Mouse (Mus musculus) cortical plate, adult 2 months (tissue): Measurements from ENCODE around the gene Cbx4.

ENCODE experiments used
- CTCF ChIP-seq: fragments of 200-500 bp; IDR thresholded peaks from 2 replicates; pipeline ENCODE4 v1.5.1; 2011; ENCODE audit warnings: mild to moderate bottlenecking, control low read depth, low read length; ENCODE audit not compliant: insufficient read depth; ENCODE audit errors: extremely low read depth
- POLR2A ChIP-seq: fragments of 200-500 bp; IDR thresholded peaks from 2 replicates; pipeline ENCODE4 v1.6.1; 2011; ENCODE audit warnings: mild to moderate bottlenecking, low read length, control low read depth; ENCODE audit not compliant: insufficient read depth; ENCODE audit errors: extremely low read depth

- no peak for TF ChIP-seq POLR2A
- TF ChIP-seq CTCF = no peak
Measured at GRCm38 (mm10) chr11:119035686-119036165, 50.3 kb downstream of the Cbx4 start.
